Mouse (Mus musculus) stomach, postnatal 0 days (tissue): ENCODE measurements around the gene Cpne2.

Experiments used
- CTCF ChIP-seq: IDR thresholded peaks from 2 replicates; pipeline ENCODE4 v1.5.1; 2016; ENCODE audit warnings: antibody characterized with exemption, low read depth, mild to moderate bottlenecking, moderate library complexity
- EP300 ChIP-seq: optimal IDR thresholded peaks from 2 replicates; pipeline ENCODE3; 2016; ENCODE audit warnings: antibody characterized with exemption

DNA sequence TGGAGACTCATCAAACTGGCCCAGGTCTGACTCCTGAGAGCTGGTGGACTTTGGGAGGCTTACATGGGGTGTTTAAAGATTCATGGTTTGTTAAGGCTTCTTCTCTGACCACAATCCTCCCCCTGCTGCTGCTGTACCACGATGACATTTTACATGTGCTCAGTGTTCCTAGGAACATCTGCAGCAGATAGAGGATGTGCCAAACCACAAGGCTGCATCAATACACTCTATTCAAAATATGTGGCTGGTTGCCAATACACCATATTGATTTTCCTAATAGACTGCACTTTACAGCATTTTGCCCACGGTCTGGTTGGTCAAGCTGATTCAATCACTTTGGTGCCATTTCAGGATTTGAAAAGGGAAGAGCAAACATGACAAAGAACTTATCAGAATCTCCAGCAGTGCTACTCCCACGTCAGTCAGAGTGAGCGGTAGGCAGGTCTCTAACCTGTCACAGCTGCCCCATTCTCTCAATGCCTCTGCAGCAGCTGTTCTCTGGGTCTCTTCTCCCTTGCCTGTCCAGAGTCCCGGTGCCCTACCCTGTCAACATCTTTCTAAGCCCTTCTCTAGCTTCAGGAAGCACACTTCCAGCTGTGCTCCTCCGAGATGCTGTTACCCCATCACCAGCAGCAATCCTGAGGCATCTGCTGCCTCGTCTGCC lies 49.2 kb downstream of the Cpne2 start:
- TF ChIP-seq EP300 (no peak), CTCF (no peak)
